Mouse (Mus musculus) macrophage (primary cell): Measurements from ENCODE around the gene Vmn1r194. TPM values are rescaled to one million over a fixed set of nuclear protein-coding genes. Genes with fewer than 3 reads are reported as not detected.
"Not testable (repeated sequence)": the region's sequence is repeated elsewhere in the genome, so short reads cannot be mapped to it uniquely, and the experiment has no call there.

Experiments
- H3K27ac ChIP-seq: fragments of 350-480 bp; formaldehyde crosslinking; 2 replicates; pipeline ENCODE4 v1.9.0; 2021
- H3K36me3 ChIP-seq: fragments of 350-480 bp; formaldehyde crosslinking; 2 replicates; pipeline ENCODE4 v1.9.0; 2021; ENCODE audit errors: inconsistent target
- H3K4me3 ChIP-seq: fragments of 350-480 bp; formaldehyde crosslinking; 2 replicates; pipeline ENCODE4 v1.9.0; 2021; ENCODE audit errors: inconsistent target
- H3K79me2 ChIP-seq: fragments of 350-480 bp; formaldehyde crosslinking; 2 replicates; pipeline ENCODE4 v1.9.0; 2021; ENCODE audit errors: inconsistent target
- WGBS: methylation state at CpG from one replicate; pipeline ENCODE4 v1.1.7; 2026; ENCODE audit warnings: inconsistent platforms; ENCODE audit not compliant: missing documents; 5-methylcytosine and 5-hydroxymethylcytosine counted together
- polyA plus RNA-seq: library from polyadenylated mRNA; stranded (reverse); fragments of 250-400 nt; gene quantifications from 3 replicates; pipeline ENCODE4 v1.2.4, GENCODE M21; 2018; ENCODE audit warnings: inconsistent platforms
- total RNA-seq, 78 experiments: library from RNA; depleted of rRNA; stranded (reverse); fragments of 250-400 nt; gene quantifications; 1 replicate in 9 of 78; 2 replicates in 24 of 78; 3 replicates in 43 of 78; 4 replicates in 2 of 78; pipeline ENCODE4 v1.2.4; 2018; ENCODE audit warnings: inconsistent platforms in 56 of 78

Gene Vmn1r194
- total RNA-seq (2018; cell fraction: chromatin; rRNA removed), result not detected
- total RNA-seq (2018; cell fraction: cytosol; rRNA removed), result not detected
- not detected for total RNA-seq (2018; cell fraction: nucleus; rRNA removed)
- polyA plus RNA-seq, result not detected in 3 replicates

- no peaks in the 10 kb centered on the region for H3K36me3 ChIP-seq
- no peak within 1 kb of the TSS for H3K27ac ChIP-seq
- H3K79me2 ChIP-seq, result no peaks in the 10 kb centered on the region
- no peak within 1 kb of the TSS for H3K4me3 ChIP-seq
- 50% methylated on average over 1 of the region's 1 CpGs for WGBS
These were observed at the start of gene Vmn1r194 for GRCm38 (mm10) chr13:22243915-22244314. Gene Vmn1r194 (plus strand): TSS chr13:22244215.

- not testable (repeated sequence) for H3K79me2 ChIP-seq, H3K4me3 ChIP-seq, H3K27ac ChIP-seq, H3K36me3 ChIP-seq
- WGBS, result 67% methylated on average over 1 of the region's 1 CpGs
These were observed 21.0 kb upstream of the Vmn1r194 start, which contains the start of gene Vmn1r193 for GRCm38 (mm10) chr13:22223060-22223459. Gene Vmn1r193 (minus strand): TSS chr13:22223160.

- WGBS, result 100% methylated on average over 1 of the region's 1 CpGs
- not testable (repeated sequence) for H3K4me3 ChIP-seq, H3K36me3 ChIP-seq, H3K79me2 ChIP-seq, H3K27ac ChIP-seq
These were observed 26.2 kb downstream of the Vmn1r194 start, which contains the start of gene Vmn1r195 for GRCm38 (mm10) chr13:22270222-22270621. Gene Vmn1r195 (plus strand): TSS chr13:22270522.

- no peaks in the 10 kb centered on the region for H3K36me3 ChIP-seq
- no peak overlapping the region for H3K27ac ChIP-seq
- H3K79me2 ChIP-seq, result no peaks in the 10 kb centered on the region
- no peak overlapping the region for H3K4me3 ChIP-seq
- WGBS, result 63% methylated on average over 2 of the region's 2 CpGs
These were observed 27.7 kb downstream of the Vmn1r194 start for GRCm38 (mm10) chr13:22271721-22272120.

- no peak overlapping the region for H3K27ac ChIP-seq
- H3K79me2 ChIP-seq, result no peaks in the 10 kb centered on the region
- H3K4me3 ChIP-seq, result no peak overlapping the region
- 84% methylated on average over 2 of the region's 2 CpGs for WGBS
- no peaks in the 10 kb centered on the region for H3K36me3 ChIP-seq
These were observed 40.6 kb downstream of the Vmn1r194 start for GRCm38 (mm10) chr13:22284578-22284977.

GRCm38 (mm10) chr13:22289620-22290019 lies 45.6 kb downstream of the Vmn1r194 start, which contains the start of gene Vmn1r196:
Gene Vmn1r196 (plus strand): TSS chr13:22289920.
- 75% methylated on average over 2 of the region's 2 CpGs for WGBS
- H3K4me3 ChIP-seq, result no peak within 1 kb of the TSS
- no peaks in the 10 kb centered on the region for H3K79me2 ChIP-seq
- H3K36me3 ChIP-seq, result no peaks in the 10 kb centered on the region
- H3K27ac ChIP-seq, result no peak within 1 kb of the TSS

Other genes with a start within 250 kb of the Vmn1r194 start
- gene Prss16, start 234.5 kb upstream of the Vmn1r194 start, polyA plus RNA-seq, result 0.52 to 2.6 TPM (median 1.3 TPM) in 3 replicates
- gene Hist1h2ah, start 208.6 kb upstream of the Vmn1r194 start, polyA plus RNA-seq, result not detected in 3 replicates
- gene Hist1h2bk, start 208.3 kb upstream of the Vmn1r194 start, polyA plus RNA-seq, result not detected in 3 replicates
- gene Hist1h4i, start 202.9 kb upstream of the Vmn1r194 start, polyA plus RNA-seq, result 2.6 to 11.5 TPM (median 7.3 TPM) in 3 replicates
- gene Hist1h2ag, start 201.3 kb upstream of the Vmn1r194 start, polyA plus RNA-seq, result not detected in 3 replicates
- not detected in 3 replicates for gene Hist1h2bj, start 201.0 kb upstream of the Vmn1r194 start, polyA plus RNA-seq
- gene Vmn1r188, start 159.8 kb upstream of the Vmn1r194 start, polyA plus RNA-seq, result not detected in 3 replicates
- not detected in 3 replicates for gene Vmn1r189, start 138.4 kb upstream of the Vmn1r194 start, polyA plus RNA-seq
- gene Vmn1r191, start 60.2 kb upstream of the Vmn1r194 start, polyA plus RNA-seq, result not detected in 3 replicates
- gene Vmn1r192, start 53.1 kb upstream of the Vmn1r194 start, polyA plus RNA-seq, result not detected in 3 replicates
- gene Vmn1r193, start 21.1 kb upstream of the Vmn1r194 start, polyA plus RNA-seq, result not detected in 3 replicates
- not detected in 3 replicates for gene Vmn1r195, start 26.3 kb downstream of the Vmn1r194 start, polyA plus RNA-seq
- not detected in 3 replicates for gene Vmn1r196, start 45.7 kb downstream of the Vmn1r194 start, polyA plus RNA-seq
- not detected in 3 replicates for gene Vmn1r197, start 80.4 kb downstream of the Vmn1r194 start, polyA plus RNA-seq
- not detected in 3 replicates for gene Vmn1r198, start 106.1 kb downstream of the Vmn1r194 start, polyA plus RNA-seq
- gene Vmn1r199, start 135.6 kb downstream of the Vmn1r194 start, polyA plus RNA-seq, result not detected in 3 replicates
- gene Vmn1r200, start 146.2 kb downstream of the Vmn1r194 start, polyA plus RNA-seq, result not detected in 3 replicates
- gene Vmn1r201, start 227.7 kb downstream of the Vmn1r194 start, polyA plus RNA-seq, result not detected in 3 replicates